Mouse (Mus musculus): ENCODE measurements around the gene Stat2.

DNA sequence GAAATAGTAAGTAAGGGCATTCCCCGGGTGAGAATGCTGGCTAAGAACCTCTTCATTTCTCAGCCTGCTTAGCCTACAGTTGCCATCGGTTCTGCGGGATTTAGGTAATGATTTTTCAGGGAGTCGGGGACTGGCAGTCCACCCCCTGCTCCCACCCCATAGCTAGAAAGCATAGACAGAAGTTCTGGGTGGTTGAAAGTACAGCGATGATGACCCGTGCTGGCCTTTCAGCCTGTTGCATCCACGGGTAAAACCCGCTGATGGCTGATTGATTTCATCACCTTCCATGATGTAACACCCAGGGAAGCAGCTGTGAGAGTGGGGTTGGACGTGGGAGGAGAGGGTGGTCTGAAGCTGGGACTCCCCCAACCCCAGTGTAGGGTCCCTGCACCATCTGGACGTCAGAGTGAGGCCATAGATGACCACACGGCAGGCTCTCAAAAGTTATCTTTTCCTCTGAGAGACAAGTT, 28.4 kb downstream of the Stat2 start, which contains the start of gene Il23a:
- no peak for TF ChIP-seq POLR2A (IDR thresholded peaks at IDR 0.05; ENCODE audit: low read depth, low read length)
- no peak for TF ChIP-seq CTCF (IDR thresholded peaks at IDR 0.05; ENCODE audit: borderline replicate concordance, insufficient read depth, low read length)

All from embryonic fibroblast, embryonic 13.5 days (primary cell).